Mouse (Mus musculus): ENCODE measurements around the gene Olfr1205. TPM values are rescaled to one million over a fixed set of nuclear protein-coding genes. Genes with fewer than 3 reads are reported as not detected.

Gene Olfr1205
- total RNA-seq (2021), result not detected
- long read RNA-seq, experiment 1, result 0 reads
- long read RNA-seq, experiment 2, result 0 reads

DNA sequence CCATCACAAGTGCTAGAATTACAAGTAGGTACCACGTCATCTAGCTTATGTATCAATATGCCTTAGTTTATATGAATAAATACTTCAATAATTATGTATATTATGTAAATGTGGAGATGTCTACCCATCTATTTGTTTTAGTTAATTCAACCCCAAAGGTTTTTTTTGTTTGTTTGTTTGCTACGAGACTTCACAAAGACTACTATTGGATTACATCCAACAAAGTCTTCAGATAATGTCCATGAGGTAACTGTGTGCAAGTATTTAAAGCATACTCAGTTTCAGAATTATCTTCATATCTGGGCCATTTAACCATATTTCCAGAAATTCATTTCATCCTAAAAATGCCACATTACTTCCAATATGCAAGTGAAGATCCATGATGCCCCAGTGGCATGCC is at the start of gene Olfr1205:
Gene Olfr1205 (plus strand): TSS at position 301 of the 400 bp plus-strand sequence.
- no peak for DNase-seq

- DNase-seq, result no peak
These were observed 36.8 kb upstream of the Olfr1205 start, which contains the start of gene Olfr1201 for GRCm38 (mm10) chr2:88792736-88793135. Olfr1201 (plus strand) TSS chr2:88793036.

DNA sequence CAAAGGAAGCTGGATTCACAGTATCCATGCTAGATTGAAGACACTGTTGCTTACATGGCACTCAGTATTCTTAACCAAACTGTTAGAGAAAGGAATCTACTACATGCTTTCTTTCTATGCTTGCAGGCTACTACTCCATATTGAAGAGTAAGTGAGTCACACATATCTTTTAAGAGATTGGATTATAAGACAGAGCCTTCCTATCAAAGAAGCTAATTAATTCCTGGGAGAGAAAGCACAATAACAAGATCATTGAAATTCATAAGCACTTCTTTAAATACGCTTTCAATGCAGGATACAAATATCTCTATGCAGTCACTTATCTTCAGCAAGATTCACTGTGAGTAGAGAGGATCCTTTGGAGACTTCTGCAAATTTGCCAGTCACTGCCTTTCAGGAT is 15.3 kb upstream of the Olfr1205 start, which contains the start of gene Olfr1202:
Gene Olfr1202 (plus strand): TSS at position 301 of the 400 bp plus-strand sequence.
- DNase-seq, result no peak

- no peak for DNase-seq
These were observed 8.9 kb downstream of the Olfr1205 start for GRCm38 (mm10) chr2:88838477-88838876.

- DNase-seq, result no peak
These were observed 19.5 kb downstream of the Olfr1205 start, which contains the start of gene Olfr1204 for GRCm38 (mm10) chr2:88848992-88849391. Olfr1204 (plus strand) TSS chr2:88849292.

GRCm38 (mm10) chr2:88862931-88863330 is 33.4 kb downstream of the Olfr1205 start, which contains the start of gene Olfr1206:
Olfr1206 (plus strand) TSS chr2:88863231.
- DNase-seq, result no peak

Other genes starting within 250 kb of the Olfr1205 start
- gene Olfr1189, start 243.3 kb upstream of the Olfr1205 start, total RNA-seq (2021), result not detected
- gene Olfr1191-ps1, start 189.2 kb upstream of the Olfr1205 start, total RNA-seq (2021), result under 1 TPM in 1 of 2 experiments, not detected in 1; 0.06 TPM
- not detected for gene Olfr1192-ps1, start 181.2 kb upstream of the Olfr1205 start, total RNA-seq (2021)
- not detected for gene Olfr1193, start 154.1 kb upstream of the Olfr1205 start, total RNA-seq (2021)
- not detected for gene Olfr1195, start 140.6 kb upstream of the Olfr1205 start, total RNA-seq (2021)
- gene Olfr1196, start 125.1 kb upstream of the Olfr1205 start, total RNA-seq (2021), result not detected
- gene Olfr1197, start 97.4 kb upstream of the Olfr1205 start, total RNA-seq (2021), result not detected
- gene Olfr1198, start 78.4 kb upstream of the Olfr1205 start, total RNA-seq (2021), result not detected
- not detected for gene Olfr1199, start 69.3 kb upstream of the Olfr1205 start, total RNA-seq (2021)
- gene Olfr1200, start 59.2 kb upstream of the Olfr1205 start, total RNA-seq (2021), result not detected
- not detected for gene Olfr1201, start 36.7 kb upstream of the Olfr1205 start, total RNA-seq (2021)
- gene Olfr1202, start 15.2 kb upstream of the Olfr1205 start, total RNA-seq (2021), result not detected
- gene Olfr1204, start 19.6 kb downstream of the Olfr1205 start, total RNA-seq (2021), result not detected
- not detected for gene Olfr1206, start 33.5 kb downstream of the Olfr1205 start, total RNA-seq (2021)
- gene Olfr1208, start 72.6 kb downstream of the Olfr1205 start, total RNA-seq (2021), result not detected
- gene Olfr1209, start 85.4 kb downstream of the Olfr1205 start, total RNA-seq (2021), result not detected
- not detected for gene Olfr1211, start 108.4 kb downstream of the Olfr1205 start, total RNA-seq (2021)
- not detected for gene Olfr1212, start 124.2 kb downstream of the Olfr1205 start, total RNA-seq (2021)
- not detected for gene Gm13762, start 150.5 kb downstream of the Olfr1205 start, total RNA-seq (2021)
- gene Olfr1214, start 162.9 kb downstream of the Olfr1205 start, total RNA-seq (2021), result not detected
- not detected for gene Olfr1215, start 177.2 kb downstream of the Olfr1205 start, total RNA-seq (2021)
- gene Olfr1216, start 188.6 kb downstream of the Olfr1205 start, total RNA-seq (2021), result not detected
- not detected for gene Olfr1217, start 202.3 kb downstream of the Olfr1205 start, total RNA-seq (2021)
- not detected for gene Olfr1218, start 231.4 kb downstream of the Olfr1205 start, total RNA-seq (2021)

Data from adrenal gland, postnatal 10 days (tissue).